Mouse (Mus musculus) v-Abl transformed pro-B cells (cell line): ENCODE results near the gene Mul1.

Source experiments
- in situ Hi-C, 2 experiments: fragments of 400-800 bp; cut with MboI; formaldehyde crosslinking; loops; one replicate each; pipeline ENCODE4 v1.15.1; 2025; ENCODE audit not compliant: unreplicated experiment in 2 of 2

Gene Mul1

DNA sequence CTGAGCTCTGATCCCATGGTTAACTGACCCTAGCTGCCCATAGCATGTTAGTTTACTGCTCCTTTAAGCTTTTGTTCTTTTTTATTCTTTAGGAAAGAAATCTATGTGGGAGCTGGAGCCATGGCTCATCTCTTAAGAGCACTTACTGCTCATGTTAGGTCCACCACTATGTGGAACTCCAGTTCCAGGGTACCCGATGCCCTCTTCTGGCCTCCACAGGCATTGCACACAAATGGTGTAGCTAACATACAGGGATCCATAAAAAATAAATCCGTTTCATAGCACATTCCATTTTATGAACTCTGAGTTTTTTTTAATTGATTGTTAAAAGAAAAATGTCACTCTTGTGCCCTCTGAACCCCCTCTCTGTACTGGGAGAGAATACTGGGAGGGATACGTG lies 4.7 kb upstream of the Mul1 start:
- in situ Hi-C loops = loop anchor here (5.0 to 10.0 kb wide), 4 partner anchors 102 to 585 kb away; partner anchors contain the start of gene Pink1 (in 1 of the 2)

- in situ Hi-C loops = loop anchor here in 1 of 2 experiments (5.0 to 10.0 kb wide), 2 partner anchors 104 to 587 kb away; partner anchors contain the start of gene Pink1
Measured at GRCm38 (mm10) chr4:138431340-138431739, 3.1 kb upstream of the Mul1 start.

DNA sequence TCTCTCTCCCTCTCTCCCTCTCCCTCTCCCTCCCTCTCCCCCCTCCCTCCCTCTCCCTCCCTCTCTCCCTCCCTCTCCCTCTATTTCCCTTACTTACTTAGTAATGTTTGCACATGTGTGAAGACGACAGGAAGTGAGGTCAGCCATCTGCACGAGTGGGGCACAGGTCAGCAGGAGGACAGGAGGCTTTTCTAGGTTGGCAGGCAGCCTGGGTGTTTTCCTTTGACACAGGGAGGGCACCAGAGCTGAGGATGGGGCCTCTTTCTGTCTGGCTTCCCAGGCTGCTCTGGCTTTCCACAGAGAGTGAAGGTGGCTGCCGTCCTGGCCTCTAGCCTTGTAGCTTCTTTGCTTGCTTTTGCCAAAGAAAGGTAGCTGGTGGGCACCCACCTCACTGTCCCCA lies 5.6 kb downstream of the Mul1 start:
- in situ Hi-C loops = loop anchor here in 1 of 2 experiments (5.0 kb wide), 1 partner anchor 412 kb away; no protein-coding TSS in a partner anchor

- in situ Hi-C loops = loop anchor here (5.0 kb wide), 4 partner anchors 117 to 407 kb away; no protein-coding TSS in a partner anchor
Measured at GRCm38 (mm10) chr4:138444941-138445340, 10.5 kb downstream of the Mul1 start.

GRCm38 (mm10) chr4:138446981-138447380 lies 12.5 kb downstream of the Mul1 start:
- in situ Hi-C loops = loop anchor here (5.0 kb wide), 4 partner anchors 115 to 405 kb away; no protein-coding TSS in a partner anchor

DNA sequence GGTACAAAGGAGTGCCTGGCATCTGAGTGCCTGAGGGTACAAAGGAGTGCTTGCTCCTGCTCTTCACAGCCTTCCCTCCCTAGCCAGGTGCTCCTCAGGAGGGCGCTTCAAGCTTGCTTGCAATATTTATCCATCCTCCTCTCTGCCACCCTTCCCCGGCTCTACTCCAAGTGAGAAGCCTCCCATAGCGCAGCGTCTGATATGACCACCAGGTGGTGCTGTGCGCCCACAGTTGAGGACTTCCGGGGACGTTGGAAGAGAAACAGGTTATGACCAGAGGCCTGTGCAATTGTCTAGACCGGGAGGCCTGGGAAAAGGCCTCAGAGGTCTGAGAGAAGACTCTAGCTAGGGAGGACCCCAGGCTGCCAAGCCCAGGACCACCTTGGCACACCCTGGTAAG lies 12.9 kb downstream of the Mul1 start:
- in situ Hi-C loops = loop anchor here (5.0 kb wide), 4 partner anchors 115 to 405 kb away; no protein-coding TSS in a partner anchor

- in situ Hi-C loops = loop anchor here (5.0 kb wide), 4 partner anchors 114 to 404 kb away; no protein-coding TSS in a partner anchor
Measured at GRCm38 (mm10) chr4:138447827-138448602, 13.5 kb downstream of the Mul1 start.

- in situ Hi-C loops = loop anchor here (5.0 kb wide), 4 partner anchors 113 to 403 kb away; no protein-coding TSS in a partner anchor
Measured at GRCm38 (mm10) chr4:138448872-138449615, 14.6 kb downstream of the Mul1 start.

DNA sequence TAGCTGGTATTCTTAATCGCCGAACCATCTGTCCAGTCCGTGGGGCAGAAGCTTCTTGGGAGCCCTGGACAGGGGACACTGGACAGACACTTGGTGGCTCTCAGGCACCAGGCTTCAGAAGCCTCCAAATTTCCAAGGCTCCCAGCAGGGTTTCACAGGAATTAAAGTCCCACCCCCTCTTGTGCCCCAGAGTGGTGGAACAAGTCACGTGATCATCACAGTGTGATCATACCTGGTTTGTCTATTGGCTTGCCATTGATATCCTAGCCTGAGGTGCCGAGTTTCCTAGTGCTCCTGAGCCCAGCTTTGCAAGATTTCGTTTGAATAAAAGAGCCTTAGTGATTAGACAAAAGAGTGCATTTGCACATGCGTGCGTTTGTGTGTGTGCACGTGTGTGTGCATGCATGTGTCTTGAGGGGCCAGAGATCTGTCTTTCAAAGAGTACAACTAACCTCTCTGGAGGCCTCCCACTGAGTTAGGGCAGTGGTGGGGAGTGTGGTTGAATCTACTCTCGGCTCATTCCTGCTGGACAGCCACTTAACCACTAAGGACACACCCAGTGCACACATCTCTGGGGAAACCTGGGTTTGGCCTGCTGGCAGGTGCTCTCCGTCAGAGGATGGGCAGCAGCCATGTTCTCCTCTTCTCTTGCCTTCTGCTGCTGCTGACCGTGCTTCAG lies 15.3 kb downstream of the Mul1 start:
- in situ Hi-C loops = loop anchor here (5.0 kb wide), 4 partner anchors 113 to 403 kb away; no protein-coding TSS in a partner anchor

DNA sequence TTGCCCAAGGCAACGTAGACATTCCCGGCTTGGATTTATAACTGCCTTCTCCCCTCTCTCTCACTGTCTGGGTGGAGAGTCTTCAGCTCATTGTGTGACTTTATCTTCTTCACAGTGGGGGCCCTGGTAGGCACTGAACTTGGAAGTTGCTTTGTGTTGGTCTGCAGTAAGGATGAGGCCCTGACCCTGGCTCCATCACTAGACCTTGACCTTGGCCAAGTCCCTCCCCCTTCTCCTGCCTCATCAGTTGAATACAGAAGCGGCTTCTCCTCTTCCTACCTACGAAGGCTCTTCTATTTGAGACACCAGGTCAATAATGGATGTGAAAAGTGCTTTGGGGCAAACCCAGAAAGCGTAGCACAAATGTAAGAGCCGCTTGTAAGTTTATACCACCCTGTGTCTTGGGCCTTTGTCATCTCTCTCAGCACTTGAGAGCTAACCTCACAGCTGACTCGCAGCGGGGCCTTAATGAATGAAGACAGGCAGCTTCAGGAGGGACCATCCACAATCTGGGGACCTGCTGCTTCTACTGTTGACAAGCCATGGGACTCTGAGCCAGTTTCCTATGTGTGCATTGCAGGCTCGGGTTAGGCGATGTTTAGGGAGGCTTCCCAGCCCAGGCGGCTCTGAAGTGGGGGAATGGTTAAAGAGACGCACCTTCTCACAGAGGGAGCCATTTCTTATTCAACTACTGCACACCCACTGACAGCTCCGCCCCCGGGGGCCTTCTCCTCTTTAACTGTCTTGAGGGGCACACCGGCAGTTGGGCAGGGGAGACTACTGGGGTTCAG lies 18.0 kb downstream of the Mul1 start:
- in situ Hi-C loops = no loop called here

DNA sequence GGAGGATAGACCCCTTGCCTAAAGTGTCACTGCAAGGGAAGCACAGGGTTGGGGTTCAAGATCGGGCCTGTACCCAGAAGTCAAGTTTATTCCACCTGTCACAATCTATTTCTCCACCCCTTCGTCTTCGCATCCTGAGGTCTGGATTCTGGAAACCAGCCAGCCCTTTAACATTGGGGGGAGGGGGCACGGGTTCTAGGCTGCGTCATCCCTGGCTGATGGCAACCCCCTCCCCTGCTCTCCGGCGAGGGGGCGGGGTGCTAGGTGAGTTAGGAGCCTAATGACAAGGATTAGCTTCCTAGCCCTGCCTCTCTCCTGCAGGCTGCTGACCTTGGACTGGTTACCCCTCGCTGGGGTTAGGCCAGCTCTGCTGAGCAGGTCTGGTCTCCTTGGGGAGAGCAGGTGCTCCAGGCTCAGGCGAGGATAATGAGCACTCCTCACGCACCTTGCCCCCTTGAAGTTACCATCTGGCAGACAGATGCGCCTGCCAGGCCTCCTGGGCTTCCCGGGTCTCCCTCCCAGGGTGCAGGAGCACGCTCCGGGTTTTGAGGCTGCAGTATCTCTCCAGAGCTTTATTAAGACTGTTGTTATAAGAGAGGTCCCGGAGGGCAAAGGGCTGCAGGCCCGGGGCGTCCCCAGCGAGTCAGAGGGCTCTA lies 18.8 kb downstream of the Mul1 start:
- in situ Hi-C loops = no loop called here

DNA sequence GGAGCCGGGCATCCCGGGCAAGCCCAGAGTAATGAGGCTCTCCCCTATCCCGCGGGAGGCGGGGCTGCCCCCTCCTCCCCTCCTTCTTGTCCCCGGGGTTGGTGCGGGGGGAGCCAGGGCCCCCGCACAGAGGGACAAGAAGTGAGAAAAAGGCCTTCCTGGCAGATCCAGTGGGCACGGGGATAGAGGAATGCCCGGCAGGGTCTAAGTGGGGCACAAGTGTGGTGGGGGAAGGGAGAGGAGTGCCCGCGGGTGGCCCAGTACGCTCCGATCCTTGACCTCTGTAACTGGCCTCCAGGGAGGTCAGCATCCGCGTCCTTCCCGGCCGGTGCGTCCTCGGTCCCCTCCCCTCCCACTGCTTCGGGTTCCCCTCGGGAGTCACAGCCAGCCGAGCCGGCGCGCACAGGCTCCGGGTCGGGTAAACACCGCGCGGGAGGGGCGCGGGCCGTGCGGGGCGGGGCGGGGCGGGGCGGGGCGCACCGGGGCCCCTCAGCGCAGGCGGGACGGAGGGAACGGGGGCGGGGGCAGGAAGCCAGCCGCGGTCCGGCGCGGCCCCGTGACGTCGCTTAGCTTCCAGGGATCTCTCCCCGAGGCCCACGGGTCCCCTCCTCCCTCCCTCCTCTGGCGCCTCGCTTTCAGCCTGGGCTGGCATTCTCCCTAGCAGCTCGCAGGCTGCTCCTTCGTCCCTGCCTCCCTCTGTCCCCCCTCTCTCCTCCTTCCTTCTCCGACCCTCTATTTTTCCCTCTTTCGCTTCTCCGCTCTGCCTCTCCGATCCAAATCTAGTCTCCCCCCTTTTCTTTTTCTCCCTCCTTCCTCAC lies 19.5 kb downstream of the Mul1 start, which contains the start of gene Camk2n1:
Camk2n1 (plus strand) TSS at position 562 of the 818 bp plus-strand sequence.
- in situ Hi-C loops = no loop called here

- in situ Hi-C loops = no loop called here
Measured at GRCm38 (mm10) chr4:138454571-138455140, 20.2 kb downstream of the Mul1 start.

DNA sequence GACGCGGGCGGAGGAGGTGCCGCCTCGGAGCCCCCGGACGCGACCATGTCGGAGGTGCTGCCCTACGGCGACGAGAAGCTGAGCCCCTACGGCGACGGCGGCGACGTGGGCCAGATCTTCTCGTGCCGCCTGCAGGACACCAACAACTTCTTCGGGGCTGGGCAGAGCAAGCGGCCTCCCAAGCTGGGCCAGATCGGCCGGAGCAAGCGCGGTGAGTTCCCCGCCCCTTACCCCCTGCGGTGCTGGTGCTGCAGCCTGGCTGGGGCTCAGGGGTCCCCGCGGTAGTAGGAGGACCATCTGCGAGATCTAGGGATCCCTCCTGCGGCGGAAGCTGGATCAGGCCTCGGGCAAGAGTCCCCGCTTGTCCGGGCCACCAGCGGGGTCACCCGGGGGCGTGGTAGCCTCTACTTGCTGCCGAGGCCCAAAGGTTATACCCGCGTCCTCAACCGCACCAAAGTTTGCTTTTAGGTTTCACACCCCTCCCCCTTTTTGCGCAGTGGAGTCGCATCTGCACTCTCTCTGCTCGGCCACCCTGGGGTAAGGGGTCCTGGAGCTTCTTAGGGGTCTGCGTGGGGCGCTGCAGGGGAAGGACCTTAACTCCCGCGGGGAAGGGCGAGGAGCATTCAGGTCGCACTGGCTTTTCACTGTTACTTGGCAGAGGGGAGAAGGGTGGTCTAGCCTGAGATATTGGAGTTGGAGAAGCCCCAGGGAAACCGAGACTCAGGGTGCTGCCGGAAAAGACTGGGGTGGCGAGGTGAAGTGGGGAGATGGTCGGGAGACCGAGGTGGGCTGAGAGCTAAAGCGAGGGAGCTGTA lies 20.9 kb downstream of the Mul1 start:
- in situ Hi-C loops = no loop called here

- in situ Hi-C loops = no loop called here
Measured at GRCm38 (mm10) chr4:138455956-138456341, 21.5 kb downstream of the Mul1 start.

DNA sequence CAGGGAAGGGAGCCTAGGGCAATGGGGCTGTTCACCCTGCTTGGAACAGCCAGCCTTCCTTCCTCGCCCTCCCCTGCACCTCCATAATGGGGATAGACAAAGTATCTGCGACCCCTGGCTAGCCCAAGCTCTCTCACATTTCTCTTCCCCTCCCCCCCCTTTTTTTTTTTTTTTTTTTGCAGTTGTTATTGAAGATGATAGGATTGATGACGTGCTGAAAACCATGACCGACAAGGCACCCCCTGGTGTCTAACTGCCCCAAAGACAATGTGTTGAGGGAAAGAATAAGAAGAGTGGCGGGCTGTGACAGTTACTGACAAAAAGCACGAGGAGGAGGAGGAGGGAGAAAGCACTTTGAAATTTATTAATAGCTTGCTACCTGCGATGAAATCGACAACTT lies 22.1 kb downstream of the Mul1 start:
- in situ Hi-C loops = no loop called here

- in situ Hi-C loops = no loop called here
Measured at GRCm38 (mm10) chr4:138457091-138457490, 22.6 kb downstream of the Mul1 start.
